Mouse (Mus musculus) CH12.LX (cell line): ENCODE measurements around the gene Osbpl6. TPM values are rescaled to one million over a fixed set of nuclear protein-coding genes. Genes with fewer than 3 reads are reported as not detected.

Experiments
- DNase-seq: peaks from one replicate; pipeline ENCODE4 v3.0.0-alpha.2; 2013; ENCODE audit errors: extremely low read depth
- H3K27ac ChIP-seq: 2 replicates; pipeline ENCODE4 v1.5.1; 2012; ENCODE audit warnings: low read depth, mild to moderate bottlenecking, control low read depth, moderate library complexity; ENCODE audit not compliant: insufficient read depth
- H3K27me3 ChIP-seq: replicated peaks from 2 replicates; pipeline ENCODE3; 2012; ENCODE audit warnings: inconsistent platforms
- H3K36me3 ChIP-seq, 2 experiments: replicated peaks in 1 of 2; 2 replicates each; pipeline versions ENCODE3 to v1.6.1; 2012; ENCODE audit warnings: inconsistent platforms in 1 of 2, low read length in 1 of 2, mild to moderate bottlenecking in 1 of 2, mixed read lengths in 1 of 2, moderate library complexity in 1 of 2; ENCODE audit not compliant: control insufficient read depth in 1 of 2, insufficient read depth in 1 of 2
- H3K4me1 ChIP-seq, 2 experiments: 2 replicates each; pipeline ENCODE4 v1.6.1; 2012; ENCODE audit warnings: inconsistent platforms in 1 of 2, moderate library complexity in 1 of 2; ENCODE audit not compliant: insufficient read depth in 2 of 2, control insufficient read depth in 1 of 2
- H3K4me2 ChIP-seq: 2 replicates; pipeline ENCODE4 v1.6.1; 2012; ENCODE audit warnings: low read depth, mild to moderate bottlenecking, control low read depth; ENCODE audit not compliant: poor library complexity, insufficient read depth, severe bottlenecking
- H3K4me3 ChIP-seq, 3 experiments: fragments of 150-350 bp in 1 of 3; sonication (generic) in 1 of 3; replicated peaks in 1 of 3; 2 replicates each; pipeline versions ENCODE3 to v1.5.1; 2011 to 2012; ENCODE audit warnings: low read depth in 2 of 3, low read length in 2 of 3, mild to moderate bottlenecking in 2 of 3, moderate library complexity in 2 of 3, control low read depth in 1 of 3, improper control_type of control experiment in 1 of 3, inconsistent platforms in 1 of 3, mixed read lengths in 1 of 3; ENCODE audit not compliant: poor library complexity in 1 of 3
- H3K79me2 ChIP-seq: replicated peaks from 2 replicates; pipeline ENCODE4 v1.6.1; 2012; ENCODE audit warnings: mild to moderate bottlenecking, moderate library complexity; ENCODE audit not compliant: control insufficient read depth, poor library complexity, insufficient read depth, severe bottlenecking; ENCODE audit errors: extremely low read depth
- H3K9ac ChIP-seq: 2 replicates; pipeline ENCODE4 v1.6.1; 2012; ENCODE audit warnings: low read depth, mild to moderate bottlenecking, control low read depth, moderate library complexity; ENCODE audit not compliant: insufficient read depth
- H3K9me3 ChIP-seq: replicated peaks from 2 replicates; pipeline ENCODE3; 2012; ENCODE audit warnings: low read length, inconsistent platforms, mixed read lengths
- ELF1 ChIP-seq: IDR thresholded peaks from 2 replicates; pipeline ENCODE4 v1.6.1; 2014; ENCODE audit warnings: low read depth, mild to moderate bottlenecking, inconsistent platforms, low read length, improper control_type of control experiment
- GABPA ChIP-seq: IDR thresholded peaks from 2 replicates; pipeline ENCODE4 v1.6.1; 2012; ENCODE audit warnings: low read depth, low read length, improper control_type of control experiment, inconsistent platforms; ENCODE audit not compliant: insufficient replicate concordance
- KAT2A ChIP-seq: IDR thresholded peaks from 2 replicates; pipeline ENCODE4 v1.6.1; 2012; ENCODE audit warnings: low read length, improper control_type of control experiment, inconsistent platforms; ENCODE audit not compliant: insufficient replicate concordance
- MAFK ChIP-seq: IDR thresholded peaks from 2 replicates; pipeline ENCODE4 v1.6.1; 2011; ENCODE audit warnings: low read length, improper control_type of control experiment; ENCODE audit not compliant: insufficient replicate concordance
- MAZ ChIP-seq: IDR thresholded peaks from 2 replicates; pipeline ENCODE4 v1.6.1; 2012; ENCODE audit warnings: low read depth, mild to moderate bottlenecking, inconsistent platforms, low read length, improper control_type of control experiment, moderate library complexity
- MXI1 ChIP-seq: IDR thresholded peaks from 2 replicates; pipeline ENCODE4 v1.6.1; 2011; ENCODE audit warnings: mild to moderate bottlenecking, low read depth, low read length, improper control_type of control experiment
- MYC ChIP-seq: IDR thresholded peaks from 2 replicates; pipeline ENCODE4 v1.6.1; 2011; ENCODE audit warnings: low read depth, mild to moderate bottlenecking, improper control_type of control experiment, low read length
- NELFE ChIP-seq: IDR thresholded peaks from 2 replicates; pipeline ENCODE4 v1.6.1; 2011; ENCODE audit warnings: low read depth, low read length, improper control_type of control experiment
- NRF1 ChIP-seq: IDR thresholded peaks from 2 replicates; pipeline ENCODE4 v1.6.1; 2014; ENCODE audit warnings: low read depth, mild to moderate bottlenecking, inconsistent platforms, low read length, improper control_type of control experiment, moderate library complexity
- PAX5 ChIP-seq: IDR thresholded peaks from 2 replicates; pipeline ENCODE4 v1.6.1; 2012; ENCODE audit warnings: low read length, inconsistent platforms, mixed read lengths
- POLR2A ChIP-seq: IDR thresholded peaks from 2 replicates; pipeline ENCODE4 v1.6.1; 2011; ENCODE audit warnings: low read depth, mild to moderate bottlenecking, improper control_type of control experiment, low read length
- POLR2AphosphoS2 ChIP-seq: IDR thresholded peaks from 2 replicates; pipeline ENCODE4 v1.6.1; 2011; ENCODE audit warnings: low read depth, low read length, improper control_type of control experiment
- RCOR1 ChIP-seq: conservative IDR thresholded peaks from 2 replicates; pipeline ENCODE4 v1.6.1; 2012; ENCODE audit warnings: low read depth, mild to moderate bottlenecking, inconsistent platforms, low read length, improper control_type of control experiment
- SIN3A ChIP-seq: IDR thresholded peaks from 2 replicates; pipeline ENCODE4 v1.6.1; 2012; ENCODE audit warnings: low read length, improper control_type of control experiment, inconsistent platforms
- TBP ChIP-seq: conservative IDR thresholded peaks from 2 replicates; pipeline ENCODE4 v1.6.1; 2011; ENCODE audit warnings: low read depth, low read length, improper control_type of control experiment
- TCF12 ChIP-seq: IDR thresholded peaks from 2 replicates; pipeline ENCODE4 v1.6.1; 2014; ENCODE audit warnings: low read depth, mild to moderate bottlenecking, inconsistent platforms, low read length, improper control_type of control experiment
- USF2 ChIP-seq: conservative IDR thresholded peaks from 2 replicates; pipeline ENCODE4 v1.6.1; 2011; ENCODE audit warnings: low read depth, low read length, improper control_type of control experiment
- ZKSCAN1 ChIP-seq: IDR thresholded peaks from 2 replicates; pipeline ENCODE4 v1.6.1; 2012; ENCODE audit warnings: low read depth, inconsistent platforms, low read length, improper control_type of control experiment, borderline replicate concordance
- ZNF384 ChIP-seq: IDR thresholded peaks from 2 replicates; pipeline ENCODE4 v1.6.1; 2012; ENCODE audit warnings: low read depth, low read length, improper control_type of control experiment, inconsistent platforms
- dilution Hi-C: fragments of 300-500 bp; cut with MboI; formaldehyde crosslinking; loops from 2 replicates; pipeline ENCODE4 v1.14.3; 2020; ENCODE audit warnings: low sequenced_read_pairs; ENCODE audit not compliant: extremely low pct_unique_long_range_greater_than_20kb, extremely low pct_ligation_motif_present
- in situ Hi-C: fragments of 300-500 bp; cut with MboI; formaldehyde crosslinking; loops from 3 replicates; pipeline ENCODE4 v1.14.3; 2019; ENCODE audit warnings: low sequenced_read_pairs, low pct_ligation_motif_present, low pct_unique_long_range_greater_than_20kb, mixed read lengths
- polyA plus RNA-seq: library from polyadenylated mRNA; unstranded; fragments of >175 nt; gene quantifications from 2 replicates; pipeline ENCODE4 v1.2.1, GENCODE M21; 2012; ENCODE audit warnings: low read depth; ENCODE audit not compliant: insufficient read length
- total RNA-seq, 2 experiments: library from RNA; depleted of rRNA; stranded (reverse); fragments of 300-350 nt in 1 of 2; fragments of >200 nt in 1 of 2; gene quantifications; 2 replicates each; pipeline ENCODE4 v1.2.3; 2012 to 2014

The Osbpl6 gene
- total and polyA plus RNA-seq, 3 experiments: 0.19 to 0.60 (median 0.38) TPM

DNA sequence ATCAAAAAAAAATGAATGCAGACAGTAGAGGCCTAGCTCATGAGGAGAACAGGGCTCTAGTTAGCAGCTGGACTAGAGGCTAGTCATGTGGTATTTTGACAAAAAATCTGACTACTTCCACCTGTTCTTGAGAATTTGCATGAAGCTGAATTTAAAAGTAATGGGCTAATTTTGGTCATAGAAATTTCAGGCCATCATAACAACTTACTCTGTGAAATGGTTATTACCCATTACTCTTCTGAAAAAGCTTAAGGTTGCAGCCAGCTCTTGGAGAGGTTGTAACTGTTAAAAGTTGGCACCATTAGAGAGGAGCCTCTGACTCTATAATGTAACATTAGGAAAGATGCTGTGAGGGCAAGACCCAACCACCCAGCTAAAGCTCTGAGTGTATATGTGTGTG, 19.8 kb upstream of the Osbpl6 start:
- no peaks in the 10 kb centered on the region for H3K79me2 ChIP-seq
- TF ChIP-seq GABPA (no peak), KAT2A (no peak)
- TF ChIP-seq, all 38 proteins: peak for 0
- no peak overlapping the region for H3K4me2 ChIP-seq
- dilution Hi-C loops (no loop called here), in situ Hi-C loops (no loop called here)
- DNase-seq: no peak
- H3K4me3 ChIP-seq: no peak overlapping the region
- H3K4me1 ChIP-seq: 0 out of 4 replicates have a peak, but pooled peaks cover 0 to 4% of the 10 kb centered on the region in 2 experiments
- H3K27me3 ChIP-seq: no peaks in the 10 kb centered on the region
- H3K9ac ChIP-seq: no peak overlapping the region
- peaks cover 14 to 70% of the 10 kb centered on the region in 2 experiments for H3K36me3 ChIP-seq
- no peak overlapping the region for H3K27ac ChIP-seq
- no peaks in the 10 kb centered on the region for H3K9me3 ChIP-seq

DNA sequence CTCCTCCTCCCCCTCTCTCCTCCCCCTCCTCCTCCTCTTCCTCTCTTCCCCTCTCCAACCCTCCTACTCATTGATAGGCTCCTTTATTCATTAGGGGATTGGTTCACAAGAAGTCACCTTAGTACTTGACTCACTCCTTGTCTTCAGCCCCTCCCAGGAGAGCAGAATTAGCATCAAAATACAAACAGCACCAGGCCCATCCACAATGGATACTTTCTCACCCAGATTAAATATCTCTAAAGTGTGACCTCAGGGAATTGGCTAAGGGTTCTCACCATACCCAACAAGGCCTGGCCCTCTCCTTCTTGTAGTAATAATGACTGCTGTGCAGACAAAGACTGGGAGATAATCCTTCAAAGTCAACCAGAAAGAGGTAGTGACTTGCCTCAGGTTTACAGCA, 6.1 kb upstream of the Osbpl6 start:
- Histone ChIP-seq H3K27ac (no peak overlapping the region), H3K4me3 (no peak overlapping the region), H3K9ac (no peak overlapping the region), H3K79me2 (no peaks in the 10 kb centered on the region), H3K36me3 (no peaks in the 10 kb centered on the region), H3K27me3 (peaks cover 2% of the 10 kb centered on the region), H3K4me1 (no peaks in the 10 kb centered on the region), H3K9me3 (no peaks in the 10 kb centered on the region), H3K4me2 (no peak overlapping the region)
- dilution Hi-C loops (no loop called here), in situ Hi-C loops (no loop called here)
- TF ChIP-seq POLR2AphosphoS2 (no peak), MYC (no peak), MAFK (no peak), RCOR1 (no peak), PAX5 (no peak), POLR2A (no peak), NELFE (no peak), ZNF384 (no peak), NRF1 (no peak)
- no peak for DNase-seq

DNA sequence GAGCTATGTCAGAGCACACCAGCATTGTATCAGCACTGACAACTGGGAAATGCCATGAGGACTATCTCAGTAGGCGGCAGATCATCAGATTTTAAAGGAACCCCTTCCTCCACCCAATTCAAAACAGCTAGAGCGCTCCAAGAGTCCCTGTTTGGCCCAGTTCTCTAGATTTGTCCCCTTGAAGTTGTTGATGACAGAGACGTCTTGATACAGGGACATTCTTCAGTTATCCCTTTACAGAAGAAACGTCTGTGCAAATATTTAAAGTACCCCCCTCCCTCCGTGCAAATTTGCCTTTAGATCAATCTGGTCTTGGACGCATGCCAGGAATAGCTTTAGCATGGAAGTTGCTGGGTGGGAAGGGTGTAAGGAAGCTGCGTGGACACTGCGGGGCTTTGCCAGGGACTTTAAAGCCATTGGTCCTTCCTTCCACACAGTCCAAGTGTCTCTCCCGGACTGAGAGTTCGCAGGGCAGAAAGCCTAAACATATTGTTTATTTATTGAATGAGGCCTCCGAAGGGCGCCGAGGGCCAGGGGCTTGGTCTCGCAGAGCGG, 635 bp upstream of the Osbpl6 start:
- Histone ChIP-seq H3K36me3 (no peaks in the 10 kb centered on the region), H3K9me3 (no peaks in the 10 kb centered on the region), H3K79me2 (no peaks in the 10 kb centered on the region), H3K27ac (no peak overlapping the region), H3K9ac (no peak overlapping the region)
- dilution Hi-C loops (no loop called here), in situ Hi-C loops (no loop called here)
- DNase-seq: no peak
- no peak for TF ChIP-seq SIN3A
- no peak for TF ChIP-seq TBP
- TF ChIP-seq ELF1: no peak
- TF ChIP-seq MXI1: no peak
- no peak for TF ChIP-seq TCF12
- no peak for TF ChIP-seq MAZ
- TF ChIP-seq ZKSCAN1: no peak
- TF ChIP-seq USF2: no peak
- no peak for TF ChIP-seq PAX5
- no peak for TF ChIP-seq GABPA
- TF ChIP-seq, all 38 proteins: peak for 0
- Histone ChIP-seq H3K4me1 (peaks cover 0 to 9% of the 10 kb centered on the region in 2 experiments; a peak in 3 of 4 replicates), H3K27me3 (peaks cover 29% of the 10 kb centered on the region), H3K4me2 (peak overlapping the region; percentile 83; the same call in 1 of the 2 replicates), H3K4me3 (peak overlapping the region in 1 of 3 experiments; percentile 59)
